Mouse (Mus musculus) kidney, adult 2 months (tissue): ENCODE measurements around the gene Bcl6b.

Experiments used
- CTCF ChIP-seq: fragments of 200-500 bp; conservative IDR thresholded peaks from 2 replicates; pipeline ENCODE4 v1.5.1; 2011; ENCODE audit warnings: low read depth, mild to moderate bottlenecking, control low read depth, low read length, moderate library complexity, mixed read lengths; ENCODE audit not compliant: insufficient read depth, insufficient read length
- POLR2A ChIP-seq: fragments of 200-500 bp; IDR thresholded peaks from one replicate; pipeline ENCODE4 v1.6.1; 2011; ENCODE audit warnings: low read depth, low read length, control low read depth

DNA sequence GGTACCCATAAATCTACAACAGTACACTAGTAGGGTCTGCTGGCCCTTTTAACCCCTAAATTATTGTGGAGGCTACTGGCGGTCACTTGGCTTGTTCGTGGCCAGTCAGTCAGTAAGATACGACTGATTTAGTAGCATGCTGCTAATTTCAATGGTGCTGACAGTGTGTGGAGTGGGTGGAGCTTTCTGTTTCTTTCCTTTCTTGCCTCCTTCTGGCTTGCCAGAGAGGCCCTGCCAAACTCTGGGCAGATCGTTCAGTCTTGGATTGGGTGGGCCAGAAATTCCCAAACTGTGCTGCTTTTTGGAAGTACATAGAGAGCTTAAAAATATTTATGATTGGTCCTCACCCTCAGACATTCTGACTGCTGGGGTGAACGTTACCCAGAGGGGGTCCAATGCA lies 2.5 kb downstream of the Bcl6b start:
- TF ChIP-seq POLR2A (no peak), CTCF (no peak)
